Mouse (Mus musculus) bone marrow macrophage, adult 2 months (primary cell): ENCODE results near the gene Parl.

Experiments used
- CTCF ChIP-seq: IDR thresholded peaks from 2 replicates; pipeline ENCODE4 v1.5.1; 2012; ENCODE audit warnings: low read depth, mild to moderate bottlenecking, low read length, moderate library complexity
- POLR2A ChIP-seq: IDR thresholded peaks from 2 replicates; pipeline ENCODE4 v1.6.1; 2012; ENCODE audit warnings: mild to moderate bottlenecking, low read depth, low read length, borderline replicate concordance

- no peak for TF ChIP-seq CTCF
- TF ChIP-seq POLR2A = no peak
Observed at GRCm38 (mm10) chr16:20271339-20271738, 30.8 kb downstream of the Parl start.
